Mouse (Mus musculus): ENCODE results near the gene Zan. TPM values are rescaled to one million over a fixed set of nuclear protein-coding genes. Genes with fewer than 3 reads are reported as not detected.
"Not testable (repeated sequence)": the region's sequence is repeated elsewhere in the genome, so short reads cannot be mapped to it uniquely, and the experiment has no call there.

The Zan gene
- polyA plus RNA-seq, 1 experiment: 0.02 TPM

GRCm38 (mm10) chr5:137455866-137456591 lies 20.8 kb downstream of the Zan start:
- no peak for DNase-seq (ENCODE audit: low read depth in 1 of 2, low spot score in 2 of 2)
- Histone ChIP-seq H3K4me1 (ENCODE audit: control insufficient read depth, insufficient read depth, insufficient read length) (no peaks in the 10 kb centered on the region), H3K36me3 (ENCODE audit: control insufficient read depth, insufficient read depth, low read length) (no peaks in the 10 kb centered on the region), H3K4me3 (ENCODE audit: extremely low read depth, insufficient read depth, insufficient read length) (no peak overlapping the region), H3K27ac (ENCODE audit: insufficient read depth, low read length) (no peak overlapping the region), H3K27me3 (ENCODE audit: control insufficient read depth, insufficient read depth, low read length) (no peaks in the 10 kb centered on the region)
- TF ChIP-seq POLR2A (IDR thresholded peaks at IDR 0.05; ENCODE audit: low read depth, low read length) (no peak), CTCF (IDR thresholded peaks at IDR 0.05; ENCODE audit: extremely low read depth, insufficient read depth, insufficient read length, insufficient replicate concordance) (no peak)
- 43% methylated on average over 7 of the region's 7 CpGs for WGBS

GRCm38 (mm10) chr5:137455206-137455605 lies 21.7 kb downstream of the Zan start:
- Histone ChIP-seq H3K4me3 (ENCODE audit: extremely low read depth, insufficient read depth, insufficient read length) (no peak overlapping the region), H3K36me3 (ENCODE audit: control insufficient read depth, insufficient read depth, low read length) (no peaks in the 10 kb centered on the region), H3K27ac (ENCODE audit: insufficient read depth, low read length) (no peak overlapping the region), H3K4me1 (ENCODE audit: control insufficient read depth, insufficient read depth, insufficient read length) (no peaks in the 10 kb centered on the region), H3K27me3 (ENCODE audit: control insufficient read depth, insufficient read depth, low read length) (no peaks in the 10 kb centered on the region)
- no peak for TF ChIP-seq POLR2A (IDR thresholded peaks at IDR 0.05; ENCODE audit: low read depth, low read length)
- no peak for TF ChIP-seq CTCF (IDR thresholded peaks at IDR 0.05; ENCODE audit: extremely low read depth, insufficient read depth, insufficient read length, insufficient replicate concordance)
- WGBS: 23% methylated on average over 6 of the region's 6 CpGs
- DNase-seq (ENCODE audit: low read depth in 1 of 2, low spot score in 2 of 2): no peak

GRCm38 (mm10) chr5:137445536-137445935 lies 31.3 kb downstream of the Zan start:
- TF ChIP-seq CTCF (IDR thresholded peaks at IDR 0.05; ENCODE audit: extremely low read depth, insufficient read depth, insufficient read length, insufficient replicate concordance): no peak
- TF ChIP-seq POLR2A (IDR thresholded peaks at IDR 0.05; ENCODE audit: low read depth, low read length): no peak
- no peaks in the 10 kb centered on the region for H3K36me3 ChIP-seq (ENCODE audit: control insufficient read depth, insufficient read depth, low read length)
- DNase-seq (ENCODE audit: low read depth in 1 of 2, low spot score in 2 of 2): no peak

GRCm38 (mm10) chr5:137440216-137440855 lies 36.5 kb downstream of the Zan start:
- H3K4me1 ChIP-seq (ENCODE audit: control insufficient read depth, insufficient read depth, insufficient read length): no peaks in the 10 kb centered on the region
- WGBS: 68% methylated on average over 11 of the region's 11 CpGs
- H3K36me3 ChIP-seq (ENCODE audit: control insufficient read depth, insufficient read depth, low read length): no peaks in the 10 kb centered on the region
- no peak for DNase-seq (ENCODE audit: low read depth in 1 of 2, low spot score in 2 of 2)
- H3K27ac ChIP-seq (ENCODE audit: insufficient read depth, low read length): no peak overlapping the region
- H3K4me3 ChIP-seq (ENCODE audit: extremely low read depth, insufficient read depth, insufficient read length): no peak overlapping the region
- H3K27me3 ChIP-seq (ENCODE audit: control insufficient read depth, insufficient read depth, low read length): no peaks in the 10 kb centered on the region
- no peak for TF ChIP-seq CTCF (IDR thresholded peaks at IDR 0.05; ENCODE audit: extremely low read depth, insufficient read depth, insufficient read length, insufficient replicate concordance)
- TF ChIP-seq POLR2A (IDR thresholded peaks at IDR 0.05; ENCODE audit: low read depth, low read length): no peak

More at GRCm38 (mm10) chr5:137445536-137445935, 31.3 kb downstream of the Zan start:
- no peak overlapping the region for H3K4me3 ChIP-seq (ENCODE audit: extremely low read depth, insufficient read depth, insufficient read length)
- H3K4me1 ChIP-seq (ENCODE audit: control insufficient read depth, insufficient read depth, insufficient read length): no peaks in the 10 kb centered on the region
- H3K27ac ChIP-seq (ENCODE audit: insufficient read depth, low read length): no peak overlapping the region
- H3K27me3 ChIP-seq (ENCODE audit: control insufficient read depth, insufficient read depth, low read length): no peaks in the 10 kb centered on the region

- 56% methylated on average over 6 of the region's 6 CpGs for WGBS
- DNase-seq (ENCODE audit: low read depth in 1 of 2, low spot score in 2 of 2): no peak
- H3K4me1 ChIP-seq (ENCODE audit: control insufficient read depth, insufficient read depth, insufficient read length): no peaks in the 10 kb centered on the region
- H3K36me3 ChIP-seq (ENCODE audit: control insufficient read depth, insufficient read depth, low read length): no peaks in the 10 kb centered on the region
- TF ChIP-seq CTCF (IDR thresholded peaks at IDR 0.05; ENCODE audit: extremely low read depth, insufficient read depth, insufficient read length, insufficient replicate concordance): no peak
- no peak for TF ChIP-seq POLR2A (IDR thresholded peaks at IDR 0.05; ENCODE audit: low read depth, low read length)
- H3K27me3 ChIP-seq (ENCODE audit: control insufficient read depth, insufficient read depth, low read length): no peaks in the 10 kb centered on the region
- no peak overlapping the region for H3K27ac ChIP-seq (ENCODE audit: insufficient read depth, low read length)
- H3K4me3 ChIP-seq (ENCODE audit: extremely low read depth, insufficient read depth, insufficient read length): no peak overlapping the region
These were observed 43.0 kb downstream of the Zan start for GRCm38 (mm10) chr5:137433889-137434288.

- H3K27ac ChIP-seq (ENCODE audit: insufficient read depth, low read length); H3K4me3 ChIP-seq (ENCODE audit: extremely low read depth, insufficient read depth, insufficient read length); H3K27me3 ChIP-seq (ENCODE audit: control insufficient read depth, insufficient read depth, low read length); H3K4me1 ChIP-seq (ENCODE audit: control insufficient read depth, insufficient read depth, insufficient read length); H3K36me3 ChIP-seq (ENCODE audit: control insufficient read depth, insufficient read depth, low read length); DNase-seq (ENCODE audit: low read depth in 1 of 2, low spot score in 2 of 2): not testable (repeated sequence)
- WGBS: 26% methylated on average over 4 of the region's 4 CpGs
These were observed 46.5 kb downstream of the Zan start for GRCm38 (mm10) chr5:137430402-137430801.

GRCm38 (mm10) chr5:137425648-137426047 lies 51.2 kb downstream of the Zan start:
- no peak for DNase-seq (ENCODE audit: low read depth in 1 of 2, low spot score in 2 of 2)
- Histone ChIP-seq H3K4me1 (ENCODE audit: control insufficient read depth, insufficient read depth, insufficient read length) (no peaks in the 10 kb centered on the region), H3K27me3 (ENCODE audit: control insufficient read depth, insufficient read depth, low read length) (no peaks in the 10 kb centered on the region), H3K27ac (ENCODE audit: insufficient read depth, low read length) (no peak overlapping the region), H3K36me3 (ENCODE audit: control insufficient read depth, insufficient read depth, low read length) (no peaks in the 10 kb centered on the region), H3K4me3 (ENCODE audit: extremely low read depth, insufficient read depth, insufficient read length) (no peak overlapping the region)
- 41% methylated on average over 6 of the region's 6 CpGs for WGBS
- no peak for TF ChIP-seq CTCF (IDR thresholded peaks at IDR 0.05; ENCODE audit: extremely low read depth, insufficient read depth, insufficient read length, insufficient replicate concordance)

Measured in spleen, adult 2 months (tissue).